In the genomic region with DNA sequence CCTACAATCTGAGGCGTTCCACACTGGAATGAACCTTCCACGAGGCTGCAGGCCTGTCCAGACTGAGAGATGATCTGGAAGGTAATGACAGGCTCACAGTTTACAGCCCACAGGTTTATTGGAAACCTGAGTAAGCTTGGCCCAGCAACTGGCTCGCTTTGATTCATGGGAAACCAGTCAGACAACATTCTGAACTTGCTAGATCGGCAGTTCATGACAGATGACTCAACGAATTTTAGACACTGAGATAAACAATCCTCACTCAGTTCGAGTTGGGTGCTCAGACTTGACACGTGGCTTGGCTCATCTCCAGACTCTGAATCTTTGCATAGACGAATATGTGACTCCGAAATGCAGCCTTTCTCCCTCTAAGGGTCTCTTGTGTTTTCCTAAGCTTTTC, we compare ENCODE assay signal across 12 mouse cellular contexts. TPM values are rescaled to one million over a fixed set of nuclear protein-coding genes. Genes with fewer than 3 reads are reported as not detected.
DNase-seq lines count a peak whose midpoint lies in the region; ATAC-seq and TF ChIP-seq lines count a peak whose summit lies in the region.
"Had no signal": no experiment of that assay in that cellular context is flagged by ENCODE, and none has a peak within 500 bp of the region (broad histone marks: within the 10 kb centered on the region; RNA-seq: fewer than 3 reads in every experiment).

No protein-coding gene starts in this region.

- WGBS in embryonic facial prominence, embryonic 15.5 days, result 39% methylated on average over 9 of the region's 9 CpGs
- WGBS in limb, embryonic 15.5 days, result 33% methylated on average over 9 of the region's 9 CpGs

- DNase-seq in urinary bladder, adult 18-20 months (ENCODE audit: low spot score in 2 of 2), result peak; percentile 21 to 52
- no peak for DNase-seq in urinary bladder, postnatal 4 days (ENCODE audit: low spot score in 2 of 2)
- DNase-seq in layer of hippocampus, postnatal 36 days, result no peak
- no peak for DNase-seq in left cerebral cortex, adult 2 months (ENCODE audit: extremely low spot score in 1 of 2, low spot score in 2 of 2)
- no peak for DNase-seq in adrenal gland, postnatal 36 days

- H3K4me3 ChIP-seq in embryonic facial prominence, embryonic 15.5 days (replicated peaks), result no peak overlapping the region
- H3K4me3 ChIP-seq in limb, embryonic 15.5 days, result no peak overlapping the region
- no peak overlapping the region for H3K4me3 ChIP-seq in left cerebral cortex, adult 2 months
- H3K4me3 ChIP-seq: forebrain, embryonic 12.5 days; heart, embryonic 15.5 days; liver, embryonic 15.5 days had no signal

- H3K4me2 ChIP-seq in embryonic facial prominence, embryonic 15.5 days (replicated peaks), result no peak overlapping the region
- no peak overlapping the region for H3K4me2 ChIP-seq in limb, embryonic 15.5 days
- H3K4me2 ChIP-seq: forebrain, embryonic 12.5 days; heart, embryonic 15.5 days; liver, embryonic 15.5 days had no signal

- H3K9ac ChIP-seq in embryonic facial prominence, embryonic 15.5 days, result no peak overlapping the region
- no peak overlapping the region for H3K9ac ChIP-seq in limb, embryonic 15.5 days
- H3K9ac ChIP-seq: forebrain, embryonic 12.5 days; heart, embryonic 15.5 days; liver, embryonic 15.5 days had no signal

- H3K27me3 ChIP-seq in embryonic facial prominence, embryonic 15.5 days, result no peaks in the 10 kb centered on the region
- H3K27me3 ChIP-seq in limb, embryonic 15.5 days, result no peaks in the 10 kb centered on the region
- H3K27me3 ChIP-seq: forebrain, embryonic 12.5 days; liver, embryonic 15.5 days had no signal

- H3K36me3 ChIP-seq in embryonic facial prominence, embryonic 15.5 days, result no peaks in the 10 kb centered on the region
- no peaks in the 10 kb centered on the region for H3K36me3 ChIP-seq in limb, embryonic 15.5 days
- H3K36me3 ChIP-seq: forebrain, embryonic 12.5 days; heart, embryonic 15.5 days; liver, embryonic 15.5 days had no signal

- H3K27ac ChIP-seq in embryonic facial prominence, embryonic 15.5 days (replicated peaks), result peak overlapping the region; percentile 75
- H3K27ac ChIP-seq in limb, embryonic 15.5 days, result 0 out of 2 replicates have a peak overlapping the region, but pooled peaks have one; percentile 40
- no peak overlapping the region for H3K27ac ChIP-seq in left cerebral cortex, adult 2 months
- H3K27ac ChIP-seq: forebrain, embryonic 12.5 days; heart, embryonic 15.5 days; liver, embryonic 15.5 days had no signal

- no peak for ATAC-seq in embryonic facial prominence, embryonic 15.5 days (ENCODE audit: insufficient number of reproducible peaks, low FRiP score, low TSS enrichment, low read depth)
- ATAC-seq in limb, embryonic 15.5 days (ENCODE audit: insufficient number of reproducible peaks, low FRiP score, low TSS enrichment, low read depth), result no peak

- no peaks in the 10 kb centered on the region for H3K9me3 ChIP-seq in embryonic facial prominence, embryonic 15.5 days (replicated peaks)
- no peaks in the 10 kb centered on the region for H3K9me3 ChIP-seq in limb, embryonic 15.5 days
- H3K9me3 ChIP-seq: forebrain, embryonic 12.5 days; heart, embryonic 15.5 days; liver, embryonic 15.5 days had no signal

- H3K4me1 ChIP-seq in embryonic facial prominence, embryonic 15.5 days, result peaks cover 9% of the 10 kb centered on the region; the same call in 1 of the 2 replicates
- H3K4me1 ChIP-seq in limb, embryonic 15.5 days, result peaks cover 13% of the 10 kb centered on the region
- H3K4me1 ChIP-seq: liver, embryonic 15.5 days had no signal

- no peak for TF ChIP-seq CTCF in left cerebral cortex, adult 2 months (IDR thresholded peaks at IDR 0.05)

- intact Hi-C loops in left cerebral cortex, adult 2 months (cut with DNase I), result loop anchor here (2.0 to 5.0 kb wide), 2 partner anchors 84 to 345 kb away; no protein-coding TSS in a partner anchor

RNA-seq across cellular contexts. Expression of gene Pla2g2d, which starts 17.1 kb away (rescaled TPM):
- polyA plus RNA-seq in embryonic facial prominence, embryonic 15.5 days (2015; fragmentation: Nextera tagmentation; extraction: Ambion mirVana), result 0.24 and 0.30 TPM in 2 replicates
- polyA plus RNA-seq in limb, embryonic 15.5 days (2015; fragmentation: Nextera tagmentation; extraction: Ambion mirVana), result 0.26 and 0.51 TPM in 2 replicates
- total RNA-seq in layer of hippocampus, postnatal 36 days (2021), result under 1 TPM; 0.23 to 0.40 TPM
- under 1 TPM; 0.42 to 0.97 TPM for total RNA-seq in left cerebral cortex, adult 2 months (2021)
- 1 to 10 TPM; 2.1 to 2.5 TPM for total RNA-seq in adrenal gland, postnatal 36 days (2021)
- total RNA-seq: MEL; midbrain, postnatal 0 days had no signal
- polyA plus RNA-seq: forebrain, embryonic 12.5 days; heart, embryonic 15.5 days; liver, embryonic 15.5 days had no signal

RNA-seq across cellular contexts. Expression of gene Pla2g2f, which starts 35.2 kb away (rescaled TPM):
- 29.2 and 31.1 TPM in 2 replicates for polyA plus RNA-seq in embryonic facial prominence, embryonic 15.5 days (2015; fragmentation: Nextera tagmentation; extraction: Ambion mirVana)
- 60.8 and 64.7 TPM in 2 replicates for polyA plus RNA-seq in limb, embryonic 15.5 days (2015; fragmentation: Nextera tagmentation; extraction: Ambion mirVana)
- 1 to 10 TPM; 1.2 to 1.9 TPM for total RNA-seq in layer of hippocampus, postnatal 36 days (2021)
- not detected for total RNA-seq in left cerebral cortex, adult 2 months (2021)
- total RNA-seq in adrenal gland, postnatal 36 days (2021), result 10 to 100 TPM; 19.8 to 31.3 TPM
- total RNA-seq: MEL had no signal
- polyA plus RNA-seq: forebrain, embryonic 12.5 days; liver, embryonic 15.5 days; midbrain, postnatal 0 days had no signal

RNA-seq across cellular contexts. Expression of gene Ubxn10, which starts 55.6 kb away (rescaled TPM):
- 4.3 and 10.3 TPM in 2 replicates for polyA plus RNA-seq in embryonic facial prominence, embryonic 15.5 days (2015; fragmentation: Nextera tagmentation; extraction: Ambion mirVana)
- 0.43 and 0.54 TPM in 2 replicates for polyA plus RNA-seq in limb, embryonic 15.5 days (2015; fragmentation: Nextera tagmentation; extraction: Ambion mirVana)
- 1 to 10 TPM in 1 of 2 experiments, under 1 TPM in 1; 0.80 to 1.2 TPM for total RNA-seq in layer of hippocampus, postnatal 36 days (2021)
- 1 to 10 TPM; 1.4 to 1.5 TPM for total RNA-seq in left cerebral cortex, adult 2 months (2021)
- total RNA-seq in adrenal gland, postnatal 36 days (2021), result under 1 TPM; 0.76 to 0.79 TPM
- total RNA-seq: MEL had no signal

Comparison
In these comparisons a context has a peak if more than half of its experiments do, and no peak if none do; other contexts are left out.
1. DNase-seq: peak in urinary bladder, adult 18-20 months (2 of 2); none in urinary bladder, postnatal 4 days (0 of 2), layer of hippocampus, postnatal 36 days (0 of 2), left cerebral cortex, adult 2 months (0 of 2) and adrenal gland, postnatal 36 days (0 of 2).
2. RNA of gene Pla2g2f, which starts 35.2 kb away (total RNA-seq): 19.8 to 31.3 TPM in adrenal gland, postnatal 36 days; 1.2 to 1.9 TPM in layer of hippocampus, postnatal 36 days and not detected in left cerebral cortex, adult 2 months; every median in the first group is over 4 times any median in the second.